Mouse (Mus musculus): Measurements from ENCODE around the gene Rrp9. TPM values are rescaled to one million over a fixed set of nuclear protein-coding genes. Genes with fewer than 3 reads are reported as not detected.
"Not testable (repeated sequence)": the region's sequence is repeated elsewhere in the genome, so short reads cannot be mapped to it uniquely, and the experiment has no call there.

Rrp9 gene
- polyA plus RNA-seq, 1 experiment from 2014 or later = 48.3 TPM

GRCm38 (mm10) chr9:106483136-106483535 lies 7.4 kb downstream of the Rrp9 start:
- Histone ChIP-seq H3K9ac (ENCODE audit: low read depth, low read length) (no peak overlapping the region), H3K36me3 (ENCODE audit: control insufficient read depth, insufficient read depth, low read length) (peaks cover 27% of the 10 kb centered on the region), H3K4me1 (ENCODE audit: control insufficient read depth, insufficient read depth, low read length) (peaks cover 3% of the 10 kb centered on the region), H3K4me2 (ENCODE audit: low read length) (no peak overlapping the region), H3K9me3 (replicated peaks; ENCODE audit: control insufficient read depth, low read length, poor library complexity, severe bottlenecking) (no peaks in the 10 kb centered on the region), H3K4me3 (ENCODE audit: low read depth, low read length) (no peak overlapping the region), H3K27me3 (ENCODE audit: control insufficient read depth, insufficient read depth, low read depth, low read length) (no peaks in the 10 kb centered on the region), H3K27ac (ENCODE audit: low read length) (no peak overlapping the region)
- WGBS = 96% methylated on average over 10 of the region's 10 CpGs
- ATAC-seq = no peak

GRCm38 (mm10) chr9:106483606-106484005 lies 7.8 kb downstream of the Rrp9 start:
- no peaks in the 10 kb centered on the region for H3K4me1 ChIP-seq (ENCODE audit: control insufficient read depth, insufficient read depth, low read length)
- no peaks in the 10 kb centered on the region for H3K9me3 ChIP-seq (replicated peaks; ENCODE audit: control insufficient read depth, low read length, poor library complexity, severe bottlenecking)
- H3K9ac ChIP-seq (ENCODE audit: low read depth, low read length) = no peak overlapping the region
- no peak overlapping the region for H3K4me2 ChIP-seq (ENCODE audit: low read length)
- H3K27ac ChIP-seq (ENCODE audit: low read length) = no peak overlapping the region
- H3K4me3 ChIP-seq (ENCODE audit: low read depth, low read length) = no peak overlapping the region
- peaks cover 27% of the 10 kb centered on the region for H3K36me3 ChIP-seq (ENCODE audit: control insufficient read depth, insufficient read depth, low read length)
- 95% methylated on average over 17 of the region's 17 CpGs for WGBS
- H3K27me3 ChIP-seq (ENCODE audit: control insufficient read depth, insufficient read depth, low read depth, low read length) = no peaks in the 10 kb centered on the region
- no peak for ATAC-seq

GRCm38 (mm10) chr9:106485076-106485475 lies 9.3 kb downstream of the Rrp9 start:
- Histone ChIP-seq H3K27ac (ENCODE audit: low read length) (no peak overlapping the region), H3K36me3 (ENCODE audit: control insufficient read depth, insufficient read depth, low read length) (peaks cover 27% of the 10 kb centered on the region)

GRCm38 (mm10) chr9:106487602-106488001 lies 11.8 kb downstream of the Rrp9 start:
- not testable (repeated sequence) for ATAC-seq; H3K9me3 ChIP-seq (replicated peaks; ENCODE audit: control insufficient read depth, low read length, poor library complexity, severe bottlenecking)
- WGBS = 82% methylated on average over 6 of the region's 6 CpGs

More at GRCm38 (mm10) chr9:106485076-106485475, 9.3 kb downstream of the Rrp9 start:
- Histone ChIP-seq H3K4me1 (ENCODE audit: control insufficient read depth, insufficient read depth, low read length) (no peaks in the 10 kb centered on the region), H3K4me2 (ENCODE audit: low read length) (no peak overlapping the region), H3K27me3 (ENCODE audit: control insufficient read depth, insufficient read depth, low read depth, low read length) (no peaks in the 10 kb centered on the region), H3K4me3 (ENCODE audit: low read depth, low read length) (no peak overlapping the region), H3K9me3 (replicated peaks; ENCODE audit: control insufficient read depth, low read length, poor library complexity, severe bottlenecking) (no peaks in the 10 kb centered on the region), H3K9ac (ENCODE audit: low read depth, low read length) (no peak overlapping the region)
- WGBS = 80% methylated on average over 10 of the region's 10 CpGs
- ATAC-seq = no peak

GRCm38 (mm10) chr9:106499667-106500066 lies 23.9 kb downstream of the Rrp9 start, which contains the start of gene Iqcf1:
Gene Iqcf1 (plus strand): TSS chr9:106499967.
- H3K27me3 ChIP-seq (ENCODE audit: control insufficient read depth, insufficient read depth, low read depth, low read length) = no peaks in the 10 kb centered on the region
- no peaks in the 10 kb centered on the region for H3K4me1 ChIP-seq (ENCODE audit: control insufficient read depth, insufficient read depth, low read length)
- 92% methylated on average over 6 of the region's 6 CpGs for WGBS
- no peak within 1 kb of the TSS for H3K9ac ChIP-seq (ENCODE audit: low read depth, low read length)
- no peak within 1 kb of the TSS for H3K4me3 ChIP-seq (ENCODE audit: low read depth, low read length)
- no peak within 1 kb of the TSS for H3K27ac ChIP-seq (ENCODE audit: low read length)
- H3K36me3 ChIP-seq (ENCODE audit: control insufficient read depth, insufficient read depth, low read length) = no peaks in the 10 kb centered on the region
- H3K4me2 ChIP-seq (ENCODE audit: low read length) = no peak within 1 kb of the TSS
- no peak for ATAC-seq
- no peaks in the 10 kb centered on the region for H3K9me3 ChIP-seq (replicated peaks; ENCODE audit: control insufficient read depth, low read length, poor library complexity, severe bottlenecking)

More at GRCm38 (mm10) chr9:106487602-106488001, 11.8 kb downstream of the Rrp9 start:
- not testable (repeated sequence) for H3K4me2 ChIP-seq (ENCODE audit: low read length); H3K9ac ChIP-seq (ENCODE audit: low read depth, low read length); H3K4me1 ChIP-seq (ENCODE audit: control insufficient read depth, insufficient read depth, low read length); H3K27ac ChIP-seq (ENCODE audit: low read length); H3K27me3 ChIP-seq (ENCODE audit: control insufficient read depth, insufficient read depth, low read depth, low read length); H3K4me3 ChIP-seq (ENCODE audit: low read depth, low read length)
- H3K36me3 ChIP-seq (ENCODE audit: control insufficient read depth, insufficient read depth, low read length) = peaks cover 16% of the 10 kb centered on the region; the same call in 1 of the 2 replicates

- H3K9me3 ChIP-seq (replicated peaks; ENCODE audit: control insufficient read depth, low read length, poor library complexity, severe bottlenecking) = no peaks in the 10 kb centered on the region
- no peaks in the 10 kb centered on the region for H3K27me3 ChIP-seq (ENCODE audit: control insufficient read depth, insufficient read depth, low read depth, low read length)
- no peak for ATAC-seq
- H3K9ac ChIP-seq (ENCODE audit: low read depth, low read length) = no peak overlapping the region
- H3K27ac ChIP-seq (ENCODE audit: low read length) = no peak overlapping the region
- no peak overlapping the region for H3K4me3 ChIP-seq (ENCODE audit: low read depth, low read length)
- H3K4me1 ChIP-seq (ENCODE audit: control insufficient read depth, insufficient read depth, low read length) = no peaks in the 10 kb centered on the region
- 89% methylated on average over 22 of the region's 22 CpGs for WGBS
- no peak overlapping the region for H3K4me2 ChIP-seq (ENCODE audit: low read length)
- H3K36me3 ChIP-seq (ENCODE audit: control insufficient read depth, insufficient read depth, low read length) = no peaks in the 10 kb centered on the region
These were observed 26.1 kb downstream of the Rrp9 start for GRCm38 (mm10) chr9:106501846-106502245.

- Histone ChIP-seq H3K9me3 (replicated peaks; ENCODE audit: control insufficient read depth, low read length, poor library complexity, severe bottlenecking) (no peaks in the 10 kb centered on the region), H3K9ac (ENCODE audit: low read depth, low read length) (no peak overlapping the region), H3K27ac (ENCODE audit: low read length) (no peak overlapping the region), H3K27me3 (ENCODE audit: control insufficient read depth, insufficient read depth, low read depth, low read length) (no peaks in the 10 kb centered on the region), H3K4me3 (ENCODE audit: low read depth, low read length) (no peak overlapping the region), H3K4me2 (ENCODE audit: low read length) (no peak overlapping the region), H3K4me1 (ENCODE audit: control insufficient read depth, insufficient read depth, low read length) (no peaks in the 10 kb centered on the region), H3K36me3 (ENCODE audit: control insufficient read depth, insufficient read depth, low read length) (no peaks in the 10 kb centered on the region)
- 80% methylated on average over 6 of the region's 6 CpGs for WGBS
- ATAC-seq = no peak
These were observed 28.5 kb downstream of the Rrp9 start for GRCm38 (mm10) chr9:106504246-106504645.

- Histone ChIP-seq H3K9ac (ENCODE audit: low read depth, low read length) (no peak overlapping the region), H3K4me3 (ENCODE audit: low read depth, low read length) (no peak overlapping the region), H3K27ac (ENCODE audit: low read length) (no peak overlapping the region), H3K27me3 (ENCODE audit: control insufficient read depth, insufficient read depth, low read depth, low read length) (no peaks in the 10 kb centered on the region), H3K4me2 (ENCODE audit: low read length) (no peak overlapping the region), H3K36me3 (ENCODE audit: control insufficient read depth, insufficient read depth, low read length) (no peaks in the 10 kb centered on the region), H3K4me1 (ENCODE audit: control insufficient read depth, insufficient read depth, low read length) (no peaks in the 10 kb centered on the region), H3K9me3 (replicated peaks; ENCODE audit: control insufficient read depth, low read length, poor library complexity, severe bottlenecking) (no peaks in the 10 kb centered on the region)
- ATAC-seq = no peak
- 95% methylated on average over 10 of the region's 10 CpGs for WGBS
These were observed 33.6 kb downstream of the Rrp9 start for GRCm38 (mm10) chr9:106509356-106509755.

GRCm38 (mm10) chr9:106512729-106513450 lies 37.1 kb downstream of the Rrp9 start:
- H3K9me3 ChIP-seq (replicated peaks; ENCODE audit: control insufficient read depth, low read length, poor library complexity, severe bottlenecking) = no peaks in the 10 kb centered on the region
- no peaks in the 10 kb centered on the region for H3K27me3 ChIP-seq (ENCODE audit: control insufficient read depth, insufficient read depth, low read depth, low read length)
- no peak for ATAC-seq
- no peak overlapping the region for H3K27ac ChIP-seq (ENCODE audit: low read length)
- H3K4me1 ChIP-seq (ENCODE audit: control insufficient read depth, insufficient read depth, low read length) = no peaks in the 10 kb centered on the region
- no peak overlapping the region for H3K9ac ChIP-seq (ENCODE audit: low read depth, low read length)
- H3K36me3 ChIP-seq (ENCODE audit: control insufficient read depth, insufficient read depth, low read length) = no peaks in the 10 kb centered on the region
- WGBS = 63% methylated on average over 13 of the region's 13 CpGs
- H3K4me3 ChIP-seq (ENCODE audit: low read depth, low read length) = no peak overlapping the region
- H3K4me2 ChIP-seq (ENCODE audit: low read length) = no peak overlapping the region

Measured in midbrain, embryonic 16.5 days (tissue).